Mouse (Mus musculus) adrenal gland, adult 8-10 months (tissue): ENCODE data around the gene Rad50. TPM values are rescaled to one million over a fixed set of nuclear protein-coding genes. Genes with fewer than 3 reads are reported as not detected.

Experiments
- DNase-seq: peaks from one replicate; pipeline ENCODE4 v3.0.0; 2022
- total RNA-seq, 4 experiments: library from RNA; stranded (reverse); gene quantifications; 2 replicates each; pipeline ENCODE4 v1.2.4; 2022

Gene Rad50
- 10 to 100 TPM; 15.2 to 21.9 (median 18.6) TPM for total RNA-seq

DNA sequence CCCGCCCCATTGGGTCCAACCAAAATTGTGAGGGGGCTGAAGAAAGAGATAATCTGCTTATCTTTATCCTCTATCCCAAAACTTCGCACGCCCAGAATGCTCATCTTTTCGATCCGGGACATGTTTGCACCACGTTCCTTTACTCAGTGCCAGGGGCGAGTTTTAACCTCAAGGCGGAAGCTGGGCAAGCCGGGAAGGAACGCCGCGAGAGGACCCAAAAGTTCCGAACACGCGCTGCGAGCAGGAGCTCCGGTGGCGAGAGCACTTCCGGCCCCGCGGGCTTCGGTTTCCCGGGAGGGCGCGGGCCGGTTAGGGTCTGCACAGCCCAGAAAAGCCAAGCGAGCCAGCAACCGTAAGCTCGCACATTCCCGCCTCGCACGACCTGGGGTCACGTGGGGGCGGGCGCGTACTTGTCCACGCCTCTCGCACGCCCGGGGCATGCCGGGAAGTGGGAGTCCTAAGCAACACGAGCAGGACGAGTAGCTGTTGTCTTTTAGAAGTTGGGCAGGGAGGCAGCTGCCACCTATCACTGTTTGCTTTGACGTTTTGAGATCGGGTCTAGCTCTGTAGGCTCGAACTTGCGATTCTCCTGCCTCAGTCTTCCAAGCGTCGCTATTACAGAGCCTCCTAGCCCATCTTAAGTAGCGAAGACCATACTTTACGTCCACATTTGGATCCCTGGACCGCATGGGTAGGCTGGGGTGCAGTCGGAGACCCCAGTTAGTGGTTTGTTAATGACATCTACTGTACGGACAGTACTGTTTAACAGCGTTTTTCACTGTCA is at the start of gene Rad50:
Rad50 (minus strand) TSS at position 386 of the 784 bp plus-strand sequence.
- DNase-seq, result peak; percentile 90

- DNase-seq, result no peak
Observed at GRCm38 (mm10) chr11:53755011-53755595, 48.0 kb upstream of the Rad50 start.

DNA sequence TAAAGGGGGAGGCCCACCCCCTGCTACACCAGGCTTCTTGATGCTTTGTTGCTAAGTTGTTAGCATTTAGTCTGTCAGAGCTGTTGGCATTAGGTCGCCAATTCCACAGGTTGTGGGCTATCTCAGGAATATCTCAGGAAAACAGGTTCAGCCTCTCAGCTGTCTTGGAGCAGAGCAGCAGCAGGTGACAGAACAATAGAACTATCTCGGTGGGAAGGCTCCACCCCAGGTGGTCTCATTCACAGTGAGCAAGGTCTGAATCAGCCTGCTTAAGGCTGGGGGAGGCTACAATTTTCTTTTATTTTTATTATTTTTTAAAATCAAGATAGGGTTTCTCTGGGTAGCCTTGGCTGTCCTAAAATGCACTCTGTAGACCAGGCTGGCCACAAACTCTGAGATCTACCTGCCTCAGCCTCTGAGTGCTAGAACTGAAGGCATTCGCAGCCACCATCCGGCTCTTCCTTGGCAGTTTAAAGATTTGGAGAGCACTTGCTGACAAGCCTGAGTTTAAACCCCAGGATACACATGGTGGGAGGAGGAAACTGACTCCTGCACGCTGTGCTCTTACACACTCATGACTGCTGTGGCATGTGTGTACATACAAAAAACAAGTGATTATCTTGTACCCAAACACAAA is 42.7 kb upstream of the Rad50 start:
- DNase-seq, result no peak

GRCm38 (mm10) chr11:53749306-53749705 is 42.2 kb upstream of the Rad50 start:
- no peak for DNase-seq

GRCm38 (mm10) chr11:53748614-53749013 is 41.5 kb upstream of the Rad50 start:
- DNase-seq, result no peak

- DNase-seq, result no peak
Observed at GRCm38 (mm10) chr11:53747985-53748384, 40.9 kb upstream of the Rad50 start.

GRCm38 (mm10) chr11:53745260-53745659 is 38.1 kb upstream of the Rad50 start:
- no peak for DNase-seq

DNA sequence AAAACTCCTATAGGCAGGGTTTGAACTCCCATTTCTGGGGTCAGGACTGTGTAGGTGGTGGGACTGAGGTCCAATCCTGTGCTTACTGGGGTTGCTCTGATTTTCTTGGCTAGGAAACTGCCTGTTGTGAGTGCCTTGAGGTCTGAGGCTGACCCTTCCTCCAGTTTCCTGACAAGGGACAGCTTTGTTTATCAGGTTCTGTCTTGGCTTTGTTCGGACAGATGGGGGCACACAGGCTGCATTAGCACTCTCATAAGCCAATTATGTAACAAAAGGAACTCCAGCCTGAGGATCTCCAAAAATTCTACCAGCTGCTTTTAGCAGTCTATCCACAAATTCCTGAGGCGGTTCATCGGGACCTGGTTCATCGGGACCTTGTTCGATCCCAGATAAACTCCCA is 35.2 kb upstream of the Rad50 start:
- DNase-seq, result no peak

GRCm38 (mm10) chr11:53737573-53737946 is 30.4 kb upstream of the Rad50 start:
- DNase-seq, result no peak

GRCm38 (mm10) chr11:53736771-53737572 is 29.9 kb upstream of the Rad50 start:
- peak; percentile 74 for DNase-seq

DNA sequence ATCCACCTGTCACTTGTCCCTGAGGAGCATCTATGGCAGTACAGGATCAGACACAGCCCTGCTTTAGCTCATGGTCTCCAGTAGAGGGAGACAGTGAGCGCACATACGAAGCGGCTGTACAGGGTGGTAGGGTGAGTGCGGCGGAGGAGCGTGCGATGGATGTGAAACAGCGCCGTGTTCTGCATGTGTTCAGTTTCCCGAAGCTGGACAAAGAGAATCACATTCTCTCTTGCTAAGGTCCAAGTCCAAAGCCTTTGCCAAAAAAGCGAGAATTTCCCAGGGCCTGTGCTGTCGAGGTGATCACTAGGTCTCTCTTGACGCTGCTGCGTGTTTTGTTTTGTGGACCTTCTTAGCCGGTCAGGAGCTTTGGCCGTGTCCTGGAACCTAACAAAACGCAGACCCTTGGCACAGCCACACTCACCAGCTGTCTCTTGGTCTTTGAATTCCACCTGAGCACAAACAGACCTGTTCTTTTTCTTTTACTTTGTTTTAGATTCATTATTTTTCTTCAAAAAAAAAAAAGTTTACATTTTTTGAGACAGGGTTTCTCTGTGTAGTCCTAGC is 28.6 kb upstream of the Rad50 start:
- no peak for DNase-seq

DNA sequence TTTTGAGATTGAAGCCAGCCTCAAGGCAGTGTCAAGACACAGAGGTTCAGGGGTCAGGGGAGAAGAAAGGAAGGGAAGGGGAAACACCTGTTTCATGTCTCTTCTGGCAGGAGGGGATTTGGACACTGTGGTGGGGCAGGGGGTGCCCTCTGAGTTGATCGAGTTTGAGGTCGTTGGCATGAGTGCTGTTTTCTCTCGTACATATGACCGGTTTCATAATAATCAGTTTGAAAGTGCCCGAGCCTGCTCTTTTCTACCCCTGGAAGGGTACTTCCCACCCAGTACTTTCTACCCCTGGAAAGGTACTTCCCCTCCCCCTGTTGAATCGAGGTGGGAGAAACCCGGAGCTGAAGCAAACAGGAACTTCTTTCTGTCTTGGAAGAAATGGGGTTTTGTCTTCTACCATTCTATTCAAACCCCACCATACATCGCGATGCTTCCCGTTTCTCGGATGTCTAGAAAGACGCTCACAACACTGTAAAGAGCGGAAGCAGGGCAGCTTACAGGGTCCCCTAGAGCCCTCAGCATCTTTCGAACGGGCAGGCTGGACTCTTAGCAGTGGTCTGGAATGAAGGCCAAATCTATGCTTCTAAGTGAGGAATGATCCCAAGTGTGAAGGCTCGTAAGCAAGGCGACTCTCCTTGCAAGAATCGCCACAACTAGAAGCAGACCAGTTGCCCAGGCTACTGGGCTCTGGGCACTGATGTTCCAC is 28.0 kb upstream of the Rad50 start:
- DNase-seq, result no peak

DNA sequence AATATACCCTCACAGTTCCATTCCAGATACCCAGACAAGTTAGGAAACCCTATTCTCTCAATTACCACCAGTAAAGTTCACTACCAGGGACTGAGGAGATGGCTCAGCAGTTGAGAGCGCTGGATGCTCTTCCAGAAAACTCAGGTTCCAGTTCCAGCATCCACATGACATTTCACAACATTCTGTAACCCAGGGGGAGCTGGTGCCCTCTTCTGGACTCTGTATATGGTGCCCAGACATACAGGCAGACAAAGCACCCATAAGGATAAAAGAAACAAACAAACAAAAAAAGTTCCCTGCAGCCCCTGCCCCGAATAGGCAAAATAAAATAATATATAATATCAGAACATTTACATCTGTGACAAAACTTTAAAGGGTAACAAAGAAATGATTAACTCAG is 27.3 kb upstream of the Rad50 start:
- no peak for DNase-seq

DNA sequence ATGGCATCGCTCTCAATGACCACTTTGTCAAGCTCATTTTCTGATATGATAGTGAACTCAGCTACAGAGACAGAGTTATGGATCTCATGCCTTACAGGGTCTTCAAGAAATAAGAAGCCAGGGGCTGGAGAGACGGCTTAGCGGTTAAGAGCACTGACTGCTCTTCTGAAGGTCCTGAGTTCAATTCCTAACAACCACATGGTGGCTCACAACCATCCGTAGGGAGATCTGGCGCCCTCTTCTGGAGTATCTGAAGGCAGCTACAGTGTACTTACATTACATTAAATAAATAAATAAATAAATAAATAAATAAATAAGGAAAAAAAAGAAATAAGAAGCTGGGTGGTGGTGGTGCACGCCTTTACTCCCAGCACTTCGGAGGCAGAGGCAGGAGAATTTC is 26.7 kb upstream of the Rad50 start:
- no peak for DNase-seq

DNA sequence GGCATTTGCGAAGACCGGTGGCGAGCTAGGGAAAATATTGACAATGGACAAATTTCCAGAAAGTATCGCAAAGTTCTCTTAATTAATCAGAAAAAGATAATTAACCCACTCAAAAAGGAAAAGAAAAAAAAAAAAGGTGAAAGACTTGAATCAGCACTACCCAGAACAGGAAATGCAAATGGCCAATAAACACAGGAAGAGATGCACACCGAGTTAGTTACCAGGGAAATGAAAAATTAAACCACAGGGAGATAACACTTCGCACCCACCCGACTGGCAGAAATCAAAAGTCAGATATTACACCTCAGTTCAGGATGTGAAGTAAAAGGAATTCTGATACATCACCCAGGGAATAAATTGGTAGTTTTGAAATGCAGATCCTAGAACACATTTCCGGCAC is 25.1 kb upstream of the Rad50 start:
- DNase-seq, result no peak

DNA sequence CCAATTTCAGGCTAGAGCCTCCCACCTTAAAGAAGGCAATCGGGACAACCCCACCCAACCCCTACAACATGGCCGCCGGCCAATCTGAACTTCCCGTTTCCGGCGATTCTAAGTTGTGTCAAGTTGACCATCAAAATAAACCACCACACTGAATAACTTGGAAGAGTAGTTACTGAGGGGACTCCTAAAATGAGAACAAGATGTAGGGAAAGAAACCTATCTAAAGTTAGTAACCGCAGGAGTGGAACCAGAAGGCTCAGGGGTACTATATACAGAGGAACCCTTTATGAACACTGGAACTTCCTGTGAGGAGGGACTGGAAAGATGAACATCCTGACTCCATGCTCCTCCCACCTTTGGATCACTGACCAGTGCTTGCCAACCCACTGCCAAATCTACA is 24.3 kb upstream of the Rad50 start:
- DNase-seq, result no peak

DNA sequence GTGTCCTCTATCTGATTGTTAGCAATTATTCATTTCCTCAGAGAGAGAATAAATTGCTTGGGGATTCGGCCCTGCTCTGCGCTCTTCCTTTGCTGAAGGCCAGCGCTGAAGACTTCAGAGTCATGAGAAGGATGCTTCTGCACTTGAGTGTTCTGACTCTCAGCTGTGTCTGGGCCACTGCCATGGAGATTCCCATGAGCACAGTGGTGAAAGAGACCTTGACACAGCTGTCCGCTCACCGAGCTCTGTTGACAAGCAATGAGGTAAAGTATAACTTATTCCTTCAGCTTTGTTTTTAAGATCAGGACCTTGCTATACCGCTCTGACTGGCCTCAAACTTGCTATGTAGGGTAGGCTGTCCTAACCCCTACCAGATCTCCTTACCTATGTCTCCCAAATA is 13.6 kb upstream of the Rad50 start, which contains the start of gene Il5:
Il5 (plus strand) TSS at position 80 of the 400 bp plus-strand sequence.
- no peak for DNase-seq

DNA sequence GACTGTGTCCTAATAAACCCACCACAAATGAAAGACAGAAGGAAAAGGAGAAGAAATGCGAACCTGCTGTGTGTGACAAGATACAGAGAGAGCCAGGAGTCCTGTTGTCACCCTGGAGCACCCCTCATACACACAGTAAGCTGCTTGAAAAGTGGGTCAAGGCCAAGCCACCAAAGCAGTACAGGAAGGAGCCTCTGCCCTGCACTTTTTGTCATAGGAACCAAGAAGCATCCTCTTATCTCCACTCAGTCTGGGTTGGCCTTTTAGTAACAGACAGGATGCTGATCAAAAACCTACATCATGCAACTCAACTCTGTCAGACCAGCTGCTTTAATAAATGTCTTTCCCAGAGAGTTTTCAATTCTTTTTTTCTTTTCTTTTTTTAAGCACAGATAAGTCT is 12.6 kb upstream of the Rad50 start:
- no peak for DNase-seq

- no peak for DNase-seq
Observed at GRCm38 (mm10) chr11:53707718-53708009, 545 bp upstream of the Rad50 start.

DNA sequence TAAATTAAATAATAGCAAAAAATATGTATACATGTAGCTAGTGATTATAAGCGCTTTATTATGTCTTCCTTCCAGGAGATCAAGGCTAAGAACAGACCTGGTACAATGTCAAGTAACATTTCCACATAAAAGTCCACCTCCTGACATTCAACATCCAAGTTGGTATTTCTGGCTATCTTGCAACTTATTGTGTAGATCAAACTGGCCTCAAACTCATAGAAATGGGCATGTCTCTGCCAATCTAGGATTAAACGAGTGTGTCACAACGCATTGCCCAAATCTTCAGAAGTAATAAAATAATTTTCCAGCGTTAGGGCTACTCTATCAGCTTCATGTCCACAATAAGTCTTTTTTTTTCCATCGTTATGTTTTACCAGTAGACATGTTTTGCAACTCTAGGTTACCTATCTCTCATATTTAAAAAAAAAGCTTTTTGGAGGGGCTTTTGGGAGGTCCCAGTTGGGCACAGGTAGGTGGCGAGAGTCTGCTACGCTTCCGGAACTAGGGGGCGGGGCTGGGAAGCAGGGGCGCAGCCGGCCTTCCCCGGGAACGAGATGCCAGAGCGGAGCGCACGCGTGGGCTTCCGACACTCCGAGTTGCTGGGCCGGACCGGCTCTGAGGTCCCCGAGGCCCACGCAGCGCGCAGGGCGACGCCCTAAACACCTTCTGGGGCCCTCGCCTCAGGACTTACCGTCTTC is 734 bp downstream of the Rad50 start:
- peak; percentile 8 for DNase-seq

GRCm38 (mm10) chr11:53699351-53699750 is 7.8 kb downstream of the Rad50 start:
- no peak for DNase-seq

DNA sequence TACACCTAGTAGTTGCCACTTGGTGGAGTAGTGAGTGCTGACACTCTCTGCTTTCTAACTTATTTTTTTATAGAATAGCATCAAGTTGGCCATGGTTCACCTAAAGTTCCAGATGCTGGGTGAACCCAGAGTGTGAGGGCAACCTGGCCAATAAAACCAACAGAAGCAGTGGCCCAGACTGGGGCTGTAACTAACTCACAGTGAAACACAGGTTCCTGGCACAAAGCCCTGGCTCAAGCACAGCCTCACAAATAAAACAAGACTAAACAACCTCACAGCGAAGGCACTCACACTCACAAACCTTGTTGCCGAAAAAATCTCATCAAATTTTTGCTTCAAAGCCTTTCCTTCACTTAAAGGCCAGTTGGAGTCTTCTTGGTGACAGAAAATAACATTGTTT is 8.6 kb downstream of the Rad50 start:
- no peak for DNase-seq
